In the genomic region with DNA sequence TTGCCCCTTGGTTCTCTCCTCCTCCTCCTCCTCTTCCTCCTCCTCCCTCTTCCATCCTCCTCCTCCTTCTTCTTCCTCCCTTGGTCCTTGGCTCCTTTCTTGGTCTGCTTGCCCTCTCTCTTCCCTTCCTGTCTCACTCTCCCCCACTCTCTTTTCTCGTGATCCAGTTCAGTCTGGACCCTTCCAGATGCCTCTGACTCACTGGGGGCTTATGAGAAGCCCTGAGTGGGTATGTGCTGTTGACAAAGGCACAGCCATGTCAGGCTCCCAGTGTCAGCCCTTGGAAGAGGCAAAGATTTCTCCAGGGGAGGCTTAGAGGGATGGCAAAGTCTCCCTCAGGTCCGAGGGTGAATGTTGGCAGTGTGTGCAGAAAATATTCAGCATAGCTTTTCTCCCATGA, we compare ENCODE assay signal across 24 mouse cellular contexts.
"Had no signal": no experiment of that assay in that cellular context is flagged by ENCODE, and none has a peak within 500 bp of the region (broad histone marks: within the 10 kb centered on the region; RNA-seq: fewer than 3 reads in every experiment).

No protein-coding gene starts in this region.

- H3K9me3 ChIP-seq: hindbrain, embryonic 13.5 days; hindbrain, embryonic 15.5 days; kidney, embryonic 15.5 days; limb, embryonic 13.5 days; limb, embryonic 15.5 days; liver, embryonic 12.5 days had no signal

- H3K4me3 ChIP-seq: hindbrain, embryonic 13.5 days; hindbrain, embryonic 15.5 days; kidney, embryonic 15.5 days; limb, embryonic 13.5 days; limb, embryonic 15.5 days; liver, embryonic 12.5 days had no signal

- DNase-seq: forebrain, postnatal 0 days; gastrocnemius, postnatal 14 days; gastrocnemius, postnatal 36 days; heart, adult 18-20 months; heart, postnatal 10 days; heart, postnatal 36 days; kidney, adult 11 months; kidney, adult 2 months; kidney, adult 9 months; kidney, postnatal 14 days; kidney, postnatal 36 days; layer of hippocampus, adult 9-11 months; layer of hippocampus, postnatal 36 days; left cerebral cortex, postnatal 4 days had no signal

- H3K9ac ChIP-seq: forebrain, postnatal 0 days; hindbrain, embryonic 13.5 days; hindbrain, embryonic 15.5 days; kidney, embryonic 15.5 days; limb, embryonic 13.5 days; limb, embryonic 15.5 days; liver, embryonic 12.5 days had no signal

- H3K4me2 ChIP-seq: heart, embryonic 11.5 days; hindbrain, embryonic 13.5 days; hindbrain, embryonic 15.5 days; kidney, embryonic 15.5 days; limb, embryonic 13.5 days; limb, embryonic 15.5 days; liver, embryonic 12.5 days had no signal

- H3K27me3 ChIP-seq: hindbrain, embryonic 13.5 days; hindbrain, embryonic 15.5 days; kidney, embryonic 15.5 days; limb, embryonic 13.5 days; limb, embryonic 15.5 days; liver, embryonic 12.5 days had no signal

- ATAC-seq: forebrain, postnatal 0 days; hindbrain, postnatal 0 days; intestine, embryonic 16.5 days; liver, embryonic 12.5 days had no signal

- H3K36me3 ChIP-seq: hindbrain, embryonic 13.5 days; hindbrain, embryonic 15.5 days; kidney, embryonic 15.5 days; limb, embryonic 13.5 days; limb, embryonic 15.5 days; liver, embryonic 12.5 days had no signal

- H3K27ac ChIP-seq: hindbrain, embryonic 13.5 days; hindbrain, embryonic 15.5 days; hindbrain, postnatal 0 days; kidney, embryonic 15.5 days; kidney, postnatal 0 days; limb, embryonic 13.5 days; liver, embryonic 12.5 days had no signal
